ENCODE assay signal across 14 mouse cellular contexts in the genomic region with DNA sequence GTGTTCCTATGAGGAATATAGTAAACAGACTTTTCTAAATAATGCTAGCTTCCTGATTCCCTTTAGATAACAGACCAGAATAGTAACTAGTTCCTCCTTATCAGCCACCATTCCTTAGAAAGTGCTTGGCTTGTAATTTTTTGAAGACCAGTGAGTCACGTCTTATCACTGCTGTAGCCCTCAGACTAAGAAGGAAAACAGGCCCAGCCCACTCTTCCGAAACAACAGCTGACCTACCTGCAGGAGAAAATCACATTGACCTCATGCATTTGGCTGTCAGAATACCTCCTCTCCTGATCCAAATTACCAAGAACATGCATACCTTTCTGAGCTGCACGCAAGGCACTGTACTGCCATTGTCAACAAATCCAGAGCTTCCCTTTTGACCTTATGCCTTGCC. TPM values are rescaled to one million over a fixed set of nuclear protein-coding genes. Genes with fewer than 3 reads are reported as not detected.
A peak's percentile ranks its signal among the peaks of the same experiment; 100 is the strongest.
DNase-seq lines count a peak whose midpoint lies in the region; ATAC-seq and TF ChIP-seq lines count a peak whose summit lies in the region.
"Had no signal": no experiment of that assay in that cellular context is flagged by ENCODE, and none has a peak within 500 bp of the region (broad histone marks: within the 10 kb centered on the region; RNA-seq: fewer than 3 reads in every experiment).

No protein-coding gene starts in this region.

- no peak for TF ChIP-seq CTCF in layer of hippocampus, adult 2 months (conservative IDR thresholded peaks at IDR 0.05)

- intact Hi-C loops in heart, postnatal 36 days (cut with DNase I): no loop called here

- no peak for DNase-seq in heart, postnatal 36 days
- DNase-seq in lung, postnatal 14 days: no peak
- no peak for DNase-seq in left cerebral cortex, adult 8-10 months (ENCODE audit: low spot score in 2 of 2)
- DNase-seq in layer of hippocampus, adult 2 months (ENCODE audit: low spot score in 2 of 2): no peak
- DNase-seq: cerebellum, postnatal 10 days; layer of hippocampus, postnatal 36 days; thymus, adult 18-20 months had no signal

- no peak overlapping the region for H3K9ac ChIP-seq in heart, embryonic 11.5 days (ENCODE audit: low read depth, low read length)
- no peak overlapping the region for H3K9ac ChIP-seq in lung, embryonic 16.5 days (ENCODE audit: low read length)
- no peak overlapping the region for H3K9ac ChIP-seq in intestine, embryonic 16.5 days (ENCODE audit: low read depth, low read length)
- H3K9ac ChIP-seq: limb, embryonic 12.5 days; neural tube, embryonic 15.5 days had no signal

- H3K27me3 ChIP-seq in heart, embryonic 11.5 days (ENCODE audit: control insufficient read depth, insufficient read depth, low read length): no peaks in the 10 kb centered on the region
- no peaks in the 10 kb centered on the region for H3K27me3 ChIP-seq in lung, embryonic 16.5 days (ENCODE audit: control insufficient read depth, insufficient read depth, low read depth, low read length)
- no peaks in the 10 kb centered on the region for H3K27me3 ChIP-seq in intestine, embryonic 16.5 days (replicated peaks; ENCODE audit: control insufficient read depth, insufficient read depth, low read length)
- H3K27me3 ChIP-seq: limb, embryonic 12.5 days; neural tube, embryonic 15.5 days had no signal

- peak overlapping the region; percentile 74 for H3K27ac ChIP-seq in heart, embryonic 11.5 days (ENCODE audit: low read depth, low read length)
- H3K27ac ChIP-seq in lung, embryonic 16.5 days (ENCODE audit: low read length): 0 out of 2 replicates have a peak overlapping the region, but pooled peaks have one; percentile 1
- no peak overlapping the region for H3K27ac ChIP-seq in intestine, embryonic 16.5 days (ENCODE audit: low read length)
- no peak overlapping the region for H3K27ac ChIP-seq in layer of hippocampus, adult 2 months
- H3K27ac ChIP-seq: hindbrain, embryonic 10.5 days had no signal

- ATAC-seq in heart, embryonic 11.5 days (replicated peaks; ENCODE audit: insufficient number of reproducible peaks, low FRiP score, low TSS enrichment): no peak
- ATAC-seq in lung, embryonic 16.5 days (ENCODE audit: low read depth): no peak
- peak; percentile 19; the same call in 1 of the 2 replicates for ATAC-seq in intestine, embryonic 16.5 days

- 28% methylated on average over 3 of the region's 3 CpGs for WGBS in heart, embryonic 11.5 days (ENCODE audit: insufficient replicate concordance)
- 40% methylated on average over 3 of the region's 3 CpGs for WGBS in lung, embryonic 16.5 days
- WGBS in intestine, embryonic 16.5 days: 57% methylated on average over 3 of the region's 3 CpGs

- no peak overlapping the region for H3K4me2 ChIP-seq in heart, embryonic 11.5 days
- H3K4me2 ChIP-seq in lung, embryonic 16.5 days (ENCODE audit: low read depth, low read length): no peak overlapping the region
- no peak overlapping the region for H3K4me2 ChIP-seq in intestine, embryonic 16.5 days (ENCODE audit: low read depth, low read length)
- H3K4me2 ChIP-seq: limb, embryonic 12.5 days; neural tube, embryonic 15.5 days had no signal

- H3K9me3 ChIP-seq in heart, embryonic 11.5 days (replicated peaks; ENCODE audit: control insufficient read depth, low read length): no peaks in the 10 kb centered on the region
- no peaks in the 10 kb centered on the region for H3K9me3 ChIP-seq in lung, embryonic 16.5 days (ENCODE audit: control insufficient read depth, low read length)
- H3K9me3 ChIP-seq in intestine, embryonic 16.5 days (ENCODE audit: control insufficient read depth, low read length): no peaks in the 10 kb centered on the region
- H3K9me3 ChIP-seq: embryonic facial prominence, embryonic 10.5 days; hindbrain, embryonic 10.5 days; limb, embryonic 12.5 days; neural tube, embryonic 15.5 days had no signal

- no peaks in the 10 kb centered on the region for H3K36me3 ChIP-seq in heart, embryonic 11.5 days (ENCODE audit: control insufficient read depth, insufficient read depth, low read length)
- no peaks in the 10 kb centered on the region for H3K36me3 ChIP-seq in lung, embryonic 16.5 days (ENCODE audit: control insufficient read depth, insufficient read depth, low read length)
- no peaks in the 10 kb centered on the region for H3K36me3 ChIP-seq in intestine, embryonic 16.5 days (ENCODE audit: control insufficient read depth, insufficient read depth, low read length)
- H3K36me3 ChIP-seq: limb, embryonic 12.5 days; neural tube, embryonic 15.5 days had no signal

- H3K4me1 ChIP-seq in heart, embryonic 11.5 days (ENCODE audit: control insufficient read depth, insufficient read depth, low read length): peaks cover 44% of the 10 kb centered on the region
- H3K4me1 ChIP-seq in lung, embryonic 16.5 days (replicated peaks; ENCODE audit: control insufficient read depth, insufficient read depth, low read length): peaks cover 44% of the 10 kb centered on the region
- H3K4me1 ChIP-seq in intestine, embryonic 16.5 days (ENCODE audit: control insufficient read depth, insufficient read depth, low read length): peaks cover 26% of the 10 kb centered on the region

- H3K4me3 ChIP-seq in heart, embryonic 11.5 days (ENCODE audit: low read depth, low read length): no peak overlapping the region
- H3K4me3 ChIP-seq in lung, embryonic 16.5 days (ENCODE audit: low read length): no peak overlapping the region
- H3K4me3 ChIP-seq in intestine, embryonic 16.5 days (ENCODE audit: low read length): no peak overlapping the region
- no peak overlapping the region for H3K4me3 ChIP-seq in layer of hippocampus, adult 2 months
- H3K4me3 ChIP-seq: embryonic facial prominence, embryonic 10.5 days; hindbrain, embryonic 10.5 days; limb, embryonic 12.5 days; neural tube, embryonic 15.5 days had no signal

RNA-seq across cellular contexts. Expression of a gene that starts 32.5 kb away (rescaled TPM):
- 15.9 and 17.2 TPM in 2 replicates for polyA plus RNA-seq in heart, embryonic 11.5 days (2014; fragmentation: Nextera tagmentation; extraction: Ambion mirVana)
- 10 to 100 TPM; 32.0 to 35.1 TPM for total RNA-seq in heart, postnatal 36 days (2021)
- polyA plus RNA-seq in lung, embryonic 16.5 days (2015; fragmentation: Nextera tagmentation; extraction: Ambion mirVana): 16.4 and 17.8 TPM in 2 replicates
- polyA plus RNA-seq in intestine, embryonic 16.5 days (2015; fragmentation: Nextera tagmentation; extraction: Ambion mirVana): 7.3 and 7.8 TPM in 2 replicates
- total RNA-seq in left cerebral cortex, adult 8-10 months (2022): 100 to 1,000 TPM; 121 to 138 (median 127) TPM
- total RNA-seq in layer of hippocampus, adult 2 months (2021): 100 to 1,000 TPM; 124 to 128 TPM

Comparison
In these comparisons a context has a peak if more than half of its experiments do, and no peak if none do; other contexts are left out.
1. H3K27ac ChIP-seq: peak in heart, embryonic 11.5 days (single experiment) and lung, embryonic 16.5 days (single experiment); none in intestine, embryonic 16.5 days (single experiment) and layer of hippocampus, adult 2 months (single experiment).